Mouse (Mus musculus) liver, adult 2 months (tissue): ENCODE measurements around the gene Rbm7.

Source experiments
- CTCF ChIP-seq: fragments of 200-500 bp; IDR thresholded peaks from 2 replicates; pipeline ENCODE4 v1.5.1; 2011; ENCODE audit warnings: low read depth, low read length, control low read depth
- POLR2A ChIP-seq: fragments of 200-500 bp; IDR thresholded peaks from 2 replicates; pipeline ENCODE4 v1.6.1; 2011; ENCODE audit warnings: low read length, control low read depth; ENCODE audit not compliant: insufficient read depth; ENCODE audit errors: extremely low read depth

GRCm38 (mm10) chr9:48450066-48450465 is 45.0 kb downstream of the Rbm7 start:
- TF ChIP-seq POLR2A (no peak), CTCF (no peak)
